Mouse (Mus musculus): ENCODE measurements around the gene Oxa1l. TPM values are rescaled to one million over a fixed set of nuclear protein-coding genes. Genes with fewer than 3 reads are reported as not detected.

Oxa1l gene
- total and polyA plus RNA-seq, 3 experiments = 43.3 to 143 TPM; not detected in 1

- no peaks in the 10 kb centered on the region for H3K79me2 ChIP-seq (ENCODE audit: control insufficient read depth, insufficient read depth, low read length, poor library complexity)
- no peak overlapping the region for H3K9ac ChIP-seq (ENCODE audit: control insufficient read depth, low read depth, low read length, poor library complexity, severe bottlenecking)
- no peaks in the 10 kb centered on the region for H3K27me3 ChIP-seq (ENCODE audit: control insufficient read depth in 1 of 2, insufficient read depth in 2 of 2, low read length in 2 of 2)
- H3K36me3 ChIP-seq (ENCODE audit: control insufficient read depth in 1 of 2, insufficient read depth in 2 of 2, low read length in 2 of 2) = peaks cover 3 to 10% of the 10 kb centered on the region in 2 experiments
- no peaks in the 10 kb centered on the region for H3K9me3 ChIP-seq (replicated peaks; ENCODE audit: insufficient read depth, low read length)
- TF ChIP-seq USF1 (IDR thresholded peaks at IDR 0.05; ENCODE audit: low read depth, low read length) = no peak
- TF ChIP-seq TAL1 (IDR thresholded peaks at IDR 0.05; ENCODE audit: low read length) = no peak
- no peak for TF ChIP-seq POLR2AphosphoS2 (IDR thresholded peaks at IDR 0.05; ENCODE audit: low read length)
- no peak for TF ChIP-seq RAD21 (IDR thresholded peaks at IDR 0.05; ENCODE audit: low read depth, low read length)
- no peak overlapping the region for H3K4me3 ChIP-seq (ENCODE audit: control insufficient read depth in 1 of 2, insufficient read depth in 1 of 2, low read depth in 2 of 2, low read length in 2 of 2)
- DNase-seq (ENCODE audit: low read depth, low spot score) = no peak
- H3K27ac ChIP-seq (ENCODE audit: control insufficient read depth, low read depth, low read length) = no peak overlapping the region
- H3K4me1 ChIP-seq (ENCODE audit: control insufficient read depth in 1 of 2, insufficient read depth in 2 of 2, low read length in 2 of 2) = peaks cover 0 to 3% of the 10 kb centered on the region in 2 experiments; a peak in 2 of 4 replicates
Measured at GRCm38 (mm10) chr14:54397872-54398527, 37.4 kb downstream of the Oxa1l start.

- H3K27ac ChIP-seq (ENCODE audit: control insufficient read depth, low read depth, low read length) = no peak overlapping the region
Measured at GRCm38 (mm10) chr14:54398528-54398916, 37.9 kb downstream of the Oxa1l start.

GRCm38 (mm10) chr14:54398921-54399382 lies 38.3 kb downstream of the Oxa1l start:
- no peak for DNase-seq (ENCODE audit: low read depth, low spot score)
- H3K9ac ChIP-seq (ENCODE audit: control insufficient read depth, low read depth, low read length, poor library complexity, severe bottlenecking) = no peak overlapping the region
- TF ChIP-seq RCOR1 (IDR thresholded peaks at IDR 0.05; ENCODE audit: low read depth, low read length) (no peak), MAFK (IDR thresholded peaks at IDR 0.05; ENCODE audit: borderline replicate concordance, low read depth, low read length) (no peak), NRF1 (IDR thresholded peaks at IDR 0.05; ENCODE audit: insufficient read depth, low read depth, low read length, poor library complexity, severe bottlenecking) (no peak), TCF12 (IDR thresholded peaks at IDR 0.05; ENCODE audit: low read depth, low read length) (no peak), MYB (IDR thresholded peaks at IDR 0.05; ENCODE audit: low read depth, low read length) (no peak), ZC3H11A (IDR thresholded peaks at IDR 0.05; ENCODE audit: low read depth, low read length) (no peak), TAL1 (IDR thresholded peaks at IDR 0.05; ENCODE audit: low read length) (no peak), UBTF (IDR thresholded peaks at IDR 0.05; ENCODE audit: borderline replicate concordance, insufficient read depth, low read depth, low read length) (no peak), SIN3A (IDR thresholded peaks at IDR 0.05; ENCODE audit: low read length) (no peak), HCFC1 (IDR thresholded peaks at IDR 0.05; ENCODE audit: low read depth, low read length) (no peak), MAZ (IDR thresholded peaks at IDR 0.05; ENCODE audit: low read depth, low read length) (no peak), ZMIZ1 (IDR thresholded peaks at IDR 0.05; ENCODE audit: low read depth, low read length) (no peak), E2F4 (IDR thresholded peaks at IDR 0.05; ENCODE audit: borderline replicate concordance, low read depth, low read length) (no peak), ZKSCAN1 (IDR thresholded peaks at IDR 0.05; ENCODE audit: low read depth, low read length) (no peak), MEF2A (IDR thresholded peaks at IDR 0.05; ENCODE audit: extremely low read depth, insufficient replicate concordance, low read depth, low read length, poor library complexity, severe bottlenecking) (no peak)
- H3K4me3 ChIP-seq (ENCODE audit: control insufficient read depth in 1 of 2, insufficient read depth in 1 of 2, low read depth in 2 of 2, low read length in 2 of 2) = no peak overlapping the region
- H3K79me2 ChIP-seq (ENCODE audit: control insufficient read depth, insufficient read depth, low read length, poor library complexity) = no peaks in the 10 kb centered on the region
- no peaks in the 10 kb centered on the region for H3K27me3 ChIP-seq (ENCODE audit: control insufficient read depth in 1 of 2, insufficient read depth in 2 of 2, low read length in 2 of 2)
- no peak overlapping the region for H3K27ac ChIP-seq (ENCODE audit: control insufficient read depth, low read depth, low read length)
- H3K4me1 ChIP-seq (ENCODE audit: control insufficient read depth in 1 of 2, insufficient read depth in 2 of 2, low read length in 2 of 2) = no peaks in the 10 kb centered on the region
- no peaks in the 10 kb centered on the region for H3K9me3 ChIP-seq (replicated peaks; ENCODE audit: insufficient read depth, low read length)
- H3K36me3 ChIP-seq (ENCODE audit: control insufficient read depth in 1 of 2, insufficient read depth in 2 of 2, low read length in 2 of 2) = peaks cover 2 to 12% of the 10 kb centered on the region in 2 experiments; a peak in 3 of 4 replicates

More at GRCm38 (mm10) chr14:54398528-54398916, 37.9 kb downstream of the Oxa1l start:
- DNase-seq (ENCODE audit: low read depth, low spot score) = no peak
- H3K4me1 ChIP-seq (ENCODE audit: control insufficient read depth in 1 of 2, insufficient read depth in 2 of 2, low read length in 2 of 2) = no peaks in the 10 kb centered on the region
- no peaks in the 10 kb centered on the region for H3K79me2 ChIP-seq (ENCODE audit: control insufficient read depth, insufficient read depth, low read length, poor library complexity)
- H3K36me3 ChIP-seq (ENCODE audit: control insufficient read depth in 1 of 2, insufficient read depth in 2 of 2, low read length in 2 of 2) = peaks cover 2 to 12% of the 10 kb centered on the region in 2 experiments; a peak in 3 of 4 replicates
- TF ChIP-seq SIN3A (IDR thresholded peaks at IDR 0.05; ENCODE audit: low read length) (no peak), MXI1 (IDR thresholded peaks at IDR 0.05; ENCODE audit: low read depth, low read length) (no peak), ETS1 (IDR thresholded peaks at IDR 0.05; ENCODE audit: low read depth, low read length) (no peak), TBP (IDR thresholded peaks at IDR 0.05; ENCODE audit: low read depth, low read length) (no peak), MYC (IDR thresholded peaks at IDR 0.05; ENCODE audit: low read depth, low read length) (no peak), USF1 (IDR thresholded peaks at IDR 0.05; ENCODE audit: low read depth, low read length) (no peak)
- no peak overlapping the region for H3K4me3 ChIP-seq (ENCODE audit: control insufficient read depth in 1 of 2, insufficient read depth in 1 of 2, low read depth in 2 of 2, low read length in 2 of 2)
- no peak overlapping the region for H3K9ac ChIP-seq (ENCODE audit: control insufficient read depth, low read depth, low read length, poor library complexity, severe bottlenecking)
- no peaks in the 10 kb centered on the region for H3K9me3 ChIP-seq (replicated peaks; ENCODE audit: insufficient read depth, low read length)
- H3K27me3 ChIP-seq (ENCODE audit: control insufficient read depth in 1 of 2, insufficient read depth in 2 of 2, low read length in 2 of 2) = no peaks in the 10 kb centered on the region
